Mouse (Mus musculus) urinary bladder, postnatal 4 days (tissue): ENCODE data around the gene Krt25.

Source experiments
- DNase-seq, 2 experiments: peaks; one replicate each; pipeline ENCODE4 v3.0.0; 2021 to 2022; ENCODE audit warnings: low spot score in 2 of 2

The Krt25 gene

GRCm38 (mm10) chr11:99322851-99323250, at the start of gene Krt25:
TSS of gene Krt25 (minus strand) at chr11:99322951.
- no peak for DNase-seq

- no peak for DNase-seq
These were observed 47.2 kb upstream of the Krt25 start for GRCm38 (mm10) chr11:99369853-99370451.

DNA sequence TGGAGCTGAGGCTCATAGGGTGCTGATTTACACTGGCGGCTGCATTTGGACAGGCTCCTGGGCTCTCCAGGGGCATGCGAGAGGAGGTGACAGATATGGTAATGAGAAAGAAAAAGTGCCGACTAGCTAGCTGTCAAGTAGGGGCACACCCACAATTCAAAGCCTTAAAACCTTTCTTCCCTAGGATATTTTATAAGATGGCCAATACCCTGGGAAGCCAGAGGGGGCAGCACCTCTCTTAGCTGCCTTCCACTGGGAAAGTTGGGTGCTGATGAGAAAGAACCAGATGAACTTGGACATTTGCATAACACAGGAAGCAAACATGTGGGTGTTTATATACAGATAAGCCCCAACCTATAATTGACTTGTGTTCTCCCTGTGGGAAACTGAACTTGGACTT, 46.5 kb upstream of the Krt25 start:
- no peak for DNase-seq

GRCm38 (mm10) chr11:99366791-99367190, 44.0 kb upstream of the Krt25 start:
- DNase-seq = no peak

DNA sequence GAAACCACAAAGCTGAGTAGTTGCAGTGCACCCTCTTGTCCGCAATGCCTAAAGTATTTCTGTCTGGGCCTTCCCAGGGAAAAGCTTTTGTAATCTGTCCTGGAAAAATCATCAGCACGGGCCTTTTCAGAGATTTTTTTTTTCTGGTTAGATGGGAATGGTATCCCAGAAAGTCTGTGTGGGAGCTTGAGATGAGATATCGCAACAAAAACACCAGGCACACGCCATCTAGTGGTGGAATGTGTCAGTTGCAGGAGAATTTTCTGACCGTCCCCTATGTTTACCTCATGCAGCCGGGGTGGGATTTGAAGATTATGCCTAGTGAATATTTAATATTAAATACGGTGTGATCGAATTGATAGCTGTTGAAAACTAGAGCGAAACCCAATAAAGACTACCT, 41.7 kb upstream of the Krt25 start:
- DNase-seq = no peak

DNA sequence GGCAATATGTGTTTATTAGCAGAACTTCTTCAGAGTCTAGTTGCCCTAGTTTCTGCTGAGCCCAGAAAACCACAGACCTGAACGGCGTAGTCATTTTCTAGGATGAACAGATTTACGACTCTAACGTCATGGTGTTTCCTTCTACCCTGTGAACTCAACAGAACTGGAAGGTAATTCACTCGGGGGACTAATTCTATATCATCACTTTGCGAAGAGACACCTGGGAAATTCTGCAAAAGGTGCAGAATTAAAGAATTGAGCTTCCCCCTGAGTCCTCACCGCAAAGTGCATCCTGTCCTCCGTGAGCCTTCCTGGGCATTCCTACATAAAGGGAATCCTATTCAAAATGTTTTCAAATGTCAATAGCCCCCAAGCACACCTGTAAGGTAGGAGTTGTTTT, 38.7 kb upstream of the Krt25 start:
- DNase-seq = no peak

DNA sequence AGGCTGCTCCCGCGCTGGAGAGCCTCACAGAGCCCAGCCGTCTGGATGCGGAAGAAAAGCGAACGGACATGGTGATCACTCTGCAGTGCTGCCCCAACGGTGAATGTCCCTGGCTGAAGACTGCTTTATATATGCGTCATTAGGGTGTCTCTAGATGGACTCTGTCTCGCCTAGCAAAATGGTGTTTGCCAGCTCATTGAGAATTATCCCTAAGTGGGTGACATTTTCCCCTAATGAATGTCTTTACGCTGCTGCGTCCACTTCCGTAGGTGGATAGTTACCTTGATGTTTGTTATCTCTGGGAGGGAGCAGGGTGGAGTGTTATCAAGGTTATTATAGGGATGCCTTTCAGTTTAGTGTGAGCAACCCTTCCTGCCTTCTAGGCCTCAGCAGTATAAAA, 28.3 kb upstream of the Krt25 start, which contains the start of gene Krt27:
Gene Krt27 (minus strand): TSS at position 101 of the 400 bp plus-strand sequence.
- no peak for DNase-seq

GRCm38 (mm10) chr11:99339299-99339847, 16.6 kb upstream of the Krt25 start:
- no peak for DNase-seq

GRCm38 (mm10) chr11:99337866-99338265, 15.1 kb upstream of the Krt25 start, which contains the start of gene Krt26:
TSS of gene Krt26 (minus strand) at chr11:99337966.
- no peak for DNase-seq

DNA sequence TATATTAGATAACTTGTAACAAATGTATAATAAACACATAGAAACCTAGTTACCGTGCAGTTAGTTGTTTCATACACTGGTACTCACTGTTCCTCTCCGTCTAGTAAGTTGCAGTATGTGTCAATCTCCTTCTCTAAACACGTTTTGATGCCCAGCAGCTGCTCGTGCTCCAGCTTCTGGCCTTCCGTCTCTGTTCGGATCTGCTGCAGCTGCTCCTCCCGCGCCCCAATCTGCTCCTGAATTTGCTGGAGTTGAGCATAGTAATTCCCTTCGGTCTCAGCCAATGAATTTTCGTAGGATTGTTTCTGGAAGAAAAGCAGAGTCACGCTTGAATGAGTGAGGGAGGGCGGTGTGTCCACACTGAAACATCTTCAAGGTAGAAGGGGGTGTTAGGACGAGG, 10.7 kb upstream of the Krt25 start:
- DNase-seq = no peak

DNA sequence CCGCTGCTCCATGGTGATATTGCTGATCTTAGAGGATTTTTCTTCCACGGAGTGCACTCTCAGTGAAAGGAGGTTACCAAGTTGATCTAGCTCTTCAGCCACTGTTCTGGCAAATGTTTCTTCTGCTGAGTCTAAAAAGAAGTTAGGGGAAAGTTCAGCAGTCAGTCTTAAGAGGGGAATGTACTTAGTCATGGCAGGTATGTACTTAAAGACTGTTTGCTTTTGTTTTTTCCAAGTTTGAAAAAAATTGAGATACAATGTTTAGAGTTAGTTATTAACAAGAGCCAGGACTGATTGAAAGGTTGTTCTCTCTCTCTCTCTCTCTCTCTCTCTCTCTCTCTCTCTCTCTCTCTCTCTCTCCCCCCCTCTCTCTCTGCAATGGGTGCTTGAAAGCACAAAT, 6.9 kb upstream of the Krt25 start:
- no peak for DNase-seq

DNA sequence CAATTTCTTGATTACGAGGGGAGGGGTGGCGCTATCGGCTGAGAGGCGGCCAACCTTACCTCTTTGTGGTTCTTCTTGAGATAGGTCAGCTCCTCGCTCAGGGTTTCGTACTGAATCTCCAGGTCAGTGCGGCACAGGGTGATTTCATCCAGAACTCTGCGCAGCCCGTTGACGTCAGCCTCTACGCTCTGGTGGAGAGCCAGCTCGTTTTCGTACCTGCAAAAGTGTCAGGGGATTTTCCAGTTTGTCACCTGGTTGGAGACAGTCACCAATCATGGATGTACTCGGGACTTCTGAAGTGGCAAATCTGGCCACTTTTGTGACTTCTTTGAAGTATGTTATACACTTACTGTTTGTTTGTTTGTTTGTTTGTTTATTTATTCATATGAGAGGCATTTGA, 1.7 kb downstream of the Krt25 start:
- DNase-seq = no peak

DNA sequence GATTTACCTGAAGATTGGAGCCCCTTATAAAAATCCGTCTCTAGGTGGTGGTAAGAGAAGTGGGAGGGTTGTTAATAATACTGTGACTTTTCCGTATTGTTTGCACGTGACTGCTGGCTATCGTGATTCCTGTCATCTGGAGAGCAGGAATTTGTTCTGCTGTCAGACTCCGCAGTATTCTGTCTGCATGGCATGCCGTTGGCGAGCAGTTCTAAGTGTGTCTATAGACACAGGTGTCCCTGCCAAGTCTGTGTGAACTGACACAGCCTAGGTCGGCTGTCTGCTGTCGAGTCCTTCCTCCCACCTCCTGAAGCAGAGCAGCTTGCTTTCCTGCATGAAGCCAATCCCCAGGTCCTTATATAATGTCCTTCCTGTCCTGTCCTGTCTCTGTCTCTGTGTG, 3.6 kb downstream of the Krt25 start:
- DNase-seq = no peak

- no peak for DNase-seq
These were observed 6.2 kb downstream of the Krt25 start for GRCm38 (mm10) chr11:99316543-99316942.

DNA sequence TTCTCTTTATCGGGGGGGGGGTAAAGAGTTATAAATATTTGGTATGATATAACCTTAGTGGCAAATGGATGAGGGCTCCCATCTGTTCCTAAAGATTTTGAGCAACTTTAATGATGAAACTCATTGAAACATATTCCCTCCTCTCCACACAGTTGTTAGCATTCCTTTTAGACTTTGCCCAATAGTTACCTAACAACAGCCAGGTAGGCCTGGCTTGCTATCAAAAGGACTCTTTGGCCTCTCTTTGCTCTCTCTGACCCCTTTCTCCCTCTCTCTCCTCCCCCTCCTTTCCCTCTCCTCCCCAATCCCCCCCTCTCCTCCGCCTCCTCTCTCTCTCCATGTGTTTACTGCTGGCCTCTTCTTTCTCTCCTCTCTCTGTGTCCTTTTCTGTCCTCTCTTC, 8.2 kb downstream of the Krt25 start:
- DNase-seq = no peak

DNA sequence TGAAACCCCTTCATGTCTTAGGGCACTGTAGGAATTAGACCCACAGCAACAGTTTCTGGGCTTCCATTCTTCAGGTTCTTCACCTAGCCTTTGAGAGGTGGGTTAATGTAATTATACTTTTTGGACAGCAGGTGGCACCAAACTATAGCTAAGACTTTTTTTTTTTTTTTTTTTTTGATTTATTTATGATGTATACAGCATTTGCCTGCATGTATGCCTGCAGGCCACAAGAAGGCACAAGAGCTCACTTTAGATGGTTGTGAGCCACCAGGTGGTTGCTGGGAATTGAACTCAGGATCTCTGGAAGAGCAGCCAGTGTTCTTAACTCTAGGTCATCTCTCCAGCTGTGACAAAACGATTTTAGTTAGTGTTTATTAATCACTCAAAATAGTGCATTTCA, 11.9 kb downstream of the Krt25 start:
- DNase-seq = no peak

DNA sequence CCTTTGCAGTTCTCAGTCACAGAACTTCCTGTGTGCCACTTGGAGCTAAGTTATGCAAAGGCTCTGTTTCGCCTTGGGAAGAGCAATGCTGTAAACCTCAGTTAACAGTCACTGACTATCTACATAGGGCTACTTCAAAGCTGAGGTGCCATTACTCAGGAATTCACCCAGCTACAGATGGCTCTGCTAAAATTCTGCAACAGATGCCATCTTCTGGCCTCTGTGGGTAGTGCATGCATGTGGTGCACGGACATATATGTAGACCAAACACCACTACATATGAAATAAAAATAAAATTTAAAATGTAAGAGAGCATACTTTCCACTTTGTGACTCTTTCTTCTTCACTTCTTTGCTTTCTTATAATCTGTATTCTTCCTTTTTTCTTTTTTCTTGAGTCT, 15.2 kb downstream of the Krt25 start:
- no peak for DNase-seq

- no peak for DNase-seq
These were observed 27.7 kb downstream of the Krt25 start for GRCm38 (mm10) chr11:99295039-99295438.

- DNase-seq = no peak
These were observed 29.9 kb downstream of the Krt25 start for GRCm38 (mm10) chr11:99292846-99293245.

- DNase-seq = no peak
These were observed 37.9 kb downstream of the Krt25 start, which contains the start of gene Krt24 for GRCm38 (mm10) chr11:99284833-99285312. TSS of gene Krt24 (minus strand) at chr11:99285262.

DNA sequence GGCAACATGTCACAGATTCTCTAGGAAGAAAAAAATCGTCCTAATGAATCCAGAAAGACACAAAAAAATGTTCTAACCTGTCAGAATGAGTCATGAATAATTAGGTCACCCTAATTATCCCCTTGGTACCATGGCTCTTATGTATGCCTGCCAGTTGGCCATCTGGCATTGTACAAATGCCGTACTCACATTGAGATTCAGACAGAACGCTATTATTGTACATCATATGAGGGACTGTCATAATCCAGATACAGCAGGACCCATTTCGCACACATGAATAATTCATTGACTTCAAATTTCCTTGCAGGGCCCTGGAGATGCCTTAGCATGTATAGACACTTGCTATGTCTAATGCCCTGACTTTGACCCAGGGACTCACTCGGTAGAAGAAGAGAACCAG, 38.7 kb downstream of the Krt25 start:
- DNase-seq = no peak

DNA sequence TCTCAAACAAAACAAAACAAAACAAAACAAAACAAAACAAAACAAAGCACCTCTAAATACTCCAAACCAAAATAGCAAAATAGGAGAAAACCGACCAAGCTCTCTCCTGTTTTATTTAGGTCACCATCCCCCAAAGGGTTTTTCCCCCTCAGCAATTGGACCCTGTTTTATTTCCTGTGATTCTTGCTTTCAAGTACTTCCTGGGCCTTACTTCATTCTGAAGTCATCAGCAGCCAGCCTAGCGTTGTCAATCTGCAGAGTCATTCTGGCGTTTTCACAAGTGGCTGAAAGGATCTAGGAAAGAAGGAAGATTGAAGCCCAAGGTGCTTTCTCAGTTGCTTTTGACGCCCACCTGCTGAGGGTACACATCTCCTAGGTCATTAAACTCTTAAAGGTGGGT, 39.4 kb downstream of the Krt25 start:
- no peak for DNase-seq

DNA sequence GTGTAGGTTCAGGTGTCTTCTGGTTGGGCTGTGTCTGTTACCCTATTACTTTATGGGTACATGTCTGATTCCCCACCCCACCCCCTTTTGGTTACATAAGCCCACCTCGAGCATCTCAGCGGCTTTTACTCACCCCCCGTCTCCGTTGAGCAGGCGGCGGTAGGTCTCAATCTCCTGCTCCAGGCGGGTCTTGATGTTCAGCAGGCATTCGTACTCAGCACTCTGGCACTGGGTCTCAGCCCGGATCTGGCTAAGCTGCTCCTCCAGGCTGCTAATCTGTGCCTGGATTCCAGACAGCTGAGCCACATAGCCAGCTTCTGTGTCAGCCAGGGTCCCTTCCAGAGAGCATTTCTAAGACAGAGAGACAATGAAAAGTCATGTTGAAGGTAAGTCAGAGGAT, 41.6 kb downstream of the Krt25 start:
- DNase-seq = no peak

- no peak for DNase-seq
These were observed 42.8 kb downstream of the Krt25 start for GRCm38 (mm10) chr11:99279986-99280385.
